Mouse (Mus musculus): ENCODE results near the gene Rpl13a.

DNA sequence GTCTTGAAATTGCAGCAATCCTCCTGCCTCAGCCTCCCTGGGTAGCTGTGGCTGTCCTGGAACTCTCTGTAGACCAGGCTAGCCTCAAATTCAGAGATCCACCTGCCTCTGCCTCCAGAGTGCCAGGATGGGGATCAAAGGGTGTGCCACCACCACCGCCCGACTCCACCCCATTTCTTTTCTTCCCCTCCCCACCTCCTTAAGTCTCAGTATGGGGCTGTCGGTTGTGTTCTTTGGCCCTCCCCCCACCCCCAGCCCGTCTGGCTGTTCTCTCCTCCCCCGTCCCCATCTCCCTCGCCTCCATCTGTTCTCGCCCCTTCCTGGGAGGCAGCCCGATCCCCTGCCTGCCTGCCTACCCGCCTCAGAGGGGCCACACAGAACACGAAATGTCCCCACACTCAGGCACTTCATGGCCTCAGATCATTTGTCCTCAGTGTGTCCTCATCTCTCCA, 38.4 kb upstream of the Rpl13a start:
- TF ChIP-seq CTCF (IDR thresholded peaks at IDR 0.05; ENCODE audit: low read depth, low read length), result no peak
- no peak for TF ChIP-seq POLR2A (IDR thresholded peaks at IDR 0.05; ENCODE audit: borderline replicate concordance, low read depth, low read length)

Measured in bone marrow macrophage, adult 2 months (primary cell).